Mouse (Mus musculus) heart, postnatal 14 days (tissue): ENCODE measurements around the gene Vmn2r17. TPM values are rescaled to one million over a fixed set of nuclear protein-coding genes. Genes with fewer than 3 reads are reported as not detected.

Experiments used
- DNase-seq, 2 experiments: peaks; one replicate each; pipeline ENCODE4 v3.0.0; 2021 to 2022
- intact Hi-C: fragments of 180-260 bp; cut with DNase I; formaldehyde crosslinking; loops from one replicate; pipeline ENCODE4 v1.15.1; 2025
- long read RNA-seq, 2 experiments: library from polyadenylated mRNA; stranded (forward); transcript quantifications; one replicate each; pipeline ENCODE4 v2.0.0; 2021
- total RNA-seq, 2 experiments: library from RNA; stranded (reverse); gene quantifications; 2 replicates each; pipeline ENCODE4 v1.2.3; 2021

The Vmn2r17 gene
- not detected for total RNA-seq
- long read RNA-seq, experiment 1: 0 reads
- long read RNA-seq, experiment 2: 0 reads

- intact Hi-C loops: no loop called here
- no peak for DNase-seq
Measured at GRCm38 (mm10) chr5:109419388-109419787, at the start of gene Vmn2r17. TSS of gene Vmn2r17 (plus strand) at chr5:109419688.

GRCm38 (mm10) chr5:109466576-109467506 is 47.4 kb downstream of the Vmn2r17 start:
- intact Hi-C loops: no loop called here

GRCm38 (mm10) chr5:109506729-109507128 is 87.2 kb downstream of the Vmn2r17 start:
- peak in 1 of 2 experiments; percentile 5 for DNase-seq
- intact Hi-C loops: loop anchor here (5.0 to 10.0 kb wide), 2 partner anchors 91 to 518 kb away; no protein-coding TSS in a partner anchor

More at GRCm38 (mm10) chr5:109466576-109467506, 47.4 kb downstream of the Vmn2r17 start:
- DNase-seq: no peak

Other genes with a start within 250 kb of the Vmn2r17 start
- not detected for gene Vmn2r13, start 227.5 kb upstream of the Vmn2r17 start, total RNA-seq
- not detected for gene Vmn2r14, start 195.0 kb upstream of the Vmn2r17 start, total RNA-seq
- not detected for gene Vmn2r15, start 122.0 kb upstream of the Vmn2r17 start, total RNA-seq
- gene Vmn2r16, start 89.5 kb upstream of the Vmn2r17 start, total RNA-seq: not detected
- 10 to 100 TPM; 10.3 to 11.7 TPM for gene Crlf2, start 139.3 kb downstream of the Vmn2r17 start, total RNA-seq